Mouse (Mus musculus) testis, postnatal 10 days (tissue): ENCODE results near the gene Odf3.
A peak's percentile ranks its signal among the peaks of the same experiment; 100 is the strongest.

Experiments used
- DNase-seq: peaks from one replicate; pipeline ENCODE4 v3.0.0; 2021; ENCODE audit warnings: low spot score

Gene Odf3

GRCm38 (mm10) chr7:140844905-140845665 is 2.5 kb upstream of the Odf3 start, which contains the start of gene Scgb1c1:
TSS of gene Scgb1c1 (plus strand) at chr7:140845547.
- peak; percentile 98 for DNase-seq

- DNase-seq = no peak
Measured at GRCm38 (mm10) chr7:140845683-140846082, 1.9 kb upstream of the Odf3 start.

GRCm38 (mm10) chr7:140846676-140847075 is 929 bp upstream of the Odf3 start:
- DNase-seq = no peak

GRCm38 (mm10) chr7:140848591-140848990 is 986 bp downstream of the Odf3 start:
- no peak for DNase-seq

- no peak for DNase-seq
Measured at GRCm38 (mm10) chr7:140851916-140852315, 4.3 kb downstream of the Odf3 start.

- no peak for DNase-seq
Measured at GRCm38 (mm10) chr7:140853386-140853785, 5.8 kb downstream of the Odf3 start.

- no peak for DNase-seq
Measured at GRCm38 (mm10) chr7:140854483-140854882, 6.9 kb downstream of the Odf3 start.

- DNase-seq = no peak
Measured at GRCm38 (mm10) chr7:140855181-140855580, 7.6 kb downstream of the Odf3 start.

- peak; percentile 78 for DNase-seq
Measured at GRCm38 (mm10) chr7:140855860-140856784, 8.5 kb downstream of the Odf3 start, which contains the start of gene Gm45785. TSS of gene Gm45785 (minus strand) at chr7:140856331.

- DNase-seq = peak; percentile 89
Measured at GRCm38 (mm10) chr7:140856785-140857549, 9.4 kb downstream of the Odf3 start, which contains the start of gene Ric8a. TSS of gene Ric8a (plus strand) at chr7:140856957.

- DNase-seq = no peak
Measured at GRCm38 (mm10) chr7:140857550-140858505, 10.2 kb downstream of the Odf3 start, which contains the start of gene Bet1l. TSS of gene Bet1l (minus strand) at chr7:140857577.

GRCm38 (mm10) chr7:140858746-140859145 is 11.1 kb downstream of the Odf3 start:
- no peak for DNase-seq

- no peak for DNase-seq
Measured at GRCm38 (mm10) chr7:140859997-140860396, 12.4 kb downstream of the Odf3 start.

- DNase-seq = no peak
Measured at GRCm38 (mm10) chr7:140860728-140861127, 13.1 kb downstream of the Odf3 start.

GRCm38 (mm10) chr7:140864761-140865160 is 17.2 kb downstream of the Odf3 start:
- DNase-seq = no peak

- DNase-seq = no peak
Measured at GRCm38 (mm10) chr7:140874224-140874623, 26.6 kb downstream of the Odf3 start.

- DNase-seq = no peak
Measured at GRCm38 (mm10) chr7:140877364-140877763, 29.8 kb downstream of the Odf3 start.

- no peak for DNase-seq
Measured at GRCm38 (mm10) chr7:140879355-140879754, 31.8 kb downstream of the Odf3 start.

GRCm38 (mm10) chr7:140880419-140880818 is 32.8 kb downstream of the Odf3 start:
- no peak for DNase-seq

GRCm38 (mm10) chr7:140880865-140881515 is 33.4 kb downstream of the Odf3 start:
- DNase-seq = no peak
